Mouse (Mus musculus): Measurements from ENCODE around the gene Opalin. TPM values are rescaled to one million over a fixed set of nuclear protein-coding genes. Genes with fewer than 3 reads are reported as not detected.
A peak's percentile ranks its signal among the peaks of the same experiment; 100 is the strongest.

Opalin gene
- total and polyA plus RNA-seq, 2 experiments from 2014 or later: not detected

GRCm38 (mm10) chr19:41104922-41105321, 28.0 kb upstream of the Opalin start:
- H3K9me3 ChIP-seq (ENCODE audit: low read length): no peaks in the 10 kb centered on the region
- H3K27ac ChIP-seq (ENCODE audit: low read depth, low read length): no peak overlapping the region
- H3K9ac ChIP-seq (replicated peaks; ENCODE audit: low read length, poor library complexity, severe bottlenecking): no peak overlapping the region
- H3K4me1 ChIP-seq (ENCODE audit: insufficient read depth, low read length): peaks cover 4% of the 10 kb centered on the region; the same call in 1 of the 2 replicates
- 20% methylated on average over 8 of the region's 8 CpGs for WGBS
- no peak overlapping the region for H3K4me2 ChIP-seq (ENCODE audit: low read depth, low read length, poor library complexity, severe bottlenecking)
- DNase-seq (ENCODE audit: low spot score) (peak; percentile 86), ATAC-seq (ENCODE audit: low FRiP score) (no peak)
- peaks cover 11% of the 10 kb centered on the region for H3K27me3 ChIP-seq (ENCODE audit: insufficient read depth, low read length)
- H3K4me3 ChIP-seq (ENCODE audit: low read depth, low read length): no peak overlapping the region
- no peaks in the 10 kb centered on the region for H3K36me3 ChIP-seq (ENCODE audit: insufficient read depth, low read length)
- peak; percentile 93 for TF ChIP-seq CTCF (IDR thresholded peaks at IDR 0.05)

GRCm38 (mm10) chr19:41101390-41101789, 24.5 kb upstream of the Opalin start:
- TF ChIP-seq CTCF (IDR thresholded peaks at IDR 0.05): no peak
- no peak overlapping the region for H3K4me2 ChIP-seq (ENCODE audit: low read depth, low read length, poor library complexity, severe bottlenecking)
- ATAC-seq (ENCODE audit: low FRiP score) (peak; percentile 88), DNase-seq (ENCODE audit: low spot score) (peak; percentile 91)
- H3K36me3 ChIP-seq (ENCODE audit: insufficient read depth, low read length): no peaks in the 10 kb centered on the region
- 59% methylated on average over 8 of the region's 8 CpGs for WGBS
- H3K9me3 ChIP-seq (ENCODE audit: low read length): no peaks in the 10 kb centered on the region
- no peak overlapping the region for H3K9ac ChIP-seq (replicated peaks; ENCODE audit: low read length, poor library complexity, severe bottlenecking)
- H3K27ac ChIP-seq (ENCODE audit: low read depth, low read length): no peak overlapping the region
- no peaks in the 10 kb centered on the region for H3K4me1 ChIP-seq (ENCODE audit: insufficient read depth, low read length)
- H3K4me3 ChIP-seq (ENCODE audit: low read depth, low read length): no peak overlapping the region
- peaks cover 4% of the 10 kb centered on the region for H3K27me3 ChIP-seq (ENCODE audit: insufficient read depth, low read length)

GRCm38 (mm10) chr19:41100863-41101262, 23.9 kb upstream of the Opalin start:
- Histone ChIP-seq H3K9me3 (ENCODE audit: low read length) (no peaks in the 10 kb centered on the region), H3K27me3 (ENCODE audit: insufficient read depth, low read length) (no peaks in the 10 kb centered on the region; the same call in none of the 2 replicates), H3K9ac (replicated peaks; ENCODE audit: low read length, poor library complexity, severe bottlenecking) (no peak overlapping the region), H3K4me1 (ENCODE audit: insufficient read depth, low read length) (no peaks in the 10 kb centered on the region), H3K36me3 (ENCODE audit: insufficient read depth, low read length) (no peaks in the 10 kb centered on the region), H3K27ac (ENCODE audit: low read depth, low read length) (no peak overlapping the region), H3K4me3 (ENCODE audit: low read depth, low read length) (no peak overlapping the region), H3K4me2 (ENCODE audit: low read depth, low read length, poor library complexity, severe bottlenecking) (no peak overlapping the region)
- WGBS: 73% methylated on average over 7 of the region's 7 CpGs
- TF ChIP-seq CTCF (IDR thresholded peaks at IDR 0.05): no peak
- peak; percentile 29; the same call in 1 of the 2 replicates for ATAC-seq (ENCODE audit: low FRiP score)
- DNase-seq (ENCODE audit: low spot score): peak; percentile 74

GRCm38 (mm10) chr19:41097038-41097437, 20.1 kb upstream of the Opalin start:
- DNase-seq (ENCODE audit: low spot score) (no peak), ATAC-seq (ENCODE audit: low FRiP score) (no peak)
- H3K4me1 ChIP-seq (ENCODE audit: insufficient read depth, low read length): no peaks in the 10 kb centered on the region
- H3K27ac ChIP-seq (ENCODE audit: low read depth, low read length): no peak overlapping the region
- H3K36me3 ChIP-seq (ENCODE audit: insufficient read depth, low read length): no peaks in the 10 kb centered on the region
- H3K9ac ChIP-seq (replicated peaks; ENCODE audit: low read length, poor library complexity, severe bottlenecking): no peak overlapping the region
- 36% methylated on average over 4 of the region's 4 CpGs for WGBS
- H3K9me3 ChIP-seq (ENCODE audit: low read length): no peaks in the 10 kb centered on the region
- H3K4me3 ChIP-seq (ENCODE audit: low read depth, low read length): no peak overlapping the region
- TF ChIP-seq CTCF (IDR thresholded peaks at IDR 0.05): no peak
- H3K4me2 ChIP-seq (ENCODE audit: low read depth, low read length, poor library complexity, severe bottlenecking): no peak overlapping the region
- no peaks in the 10 kb centered on the region; the same call in 1 of the 2 replicates for H3K27me3 ChIP-seq (ENCODE audit: insufficient read depth, low read length)

GRCm38 (mm10) chr19:41091901-41092300, 15.0 kb upstream of the Opalin start:
- 91% methylated on average over 2 of the region's 2 CpGs for WGBS
- H3K9me3 ChIP-seq (ENCODE audit: low read length): no peaks in the 10 kb centered on the region
- ATAC-seq (ENCODE audit: low FRiP score) (no peak), DNase-seq (ENCODE audit: low spot score) (no peak)
- H3K36me3 ChIP-seq (ENCODE audit: insufficient read depth, low read length): no peaks in the 10 kb centered on the region
- H3K4me1 ChIP-seq (ENCODE audit: insufficient read depth, low read length): no peaks in the 10 kb centered on the region
- H3K4me3 ChIP-seq (ENCODE audit: low read depth, low read length): no peak overlapping the region
- H3K4me2 ChIP-seq (ENCODE audit: low read depth, low read length, poor library complexity, severe bottlenecking): no peak overlapping the region
- no peak overlapping the region for H3K9ac ChIP-seq (replicated peaks; ENCODE audit: low read length, poor library complexity, severe bottlenecking)
- H3K27me3 ChIP-seq (ENCODE audit: insufficient read depth, low read length): peaks cover 10% of the 10 kb centered on the region
- TF ChIP-seq CTCF (IDR thresholded peaks at IDR 0.05): no peak
- H3K27ac ChIP-seq (ENCODE audit: low read depth, low read length): no peak overlapping the region

GRCm38 (mm10) chr19:41089833-41090232, 12.9 kb upstream of the Opalin start:
- peak; percentile 71 for ATAC-seq (ENCODE audit: low FRiP score)
- H3K27me3 ChIP-seq (ENCODE audit: insufficient read depth, low read length): peaks cover 10% of the 10 kb centered on the region
- 9% methylated on average over 5 of the region's 5 CpGs for WGBS

More at GRCm38 (mm10) chr19:41089833-41090232, 12.9 kb upstream of the Opalin start:
- TF ChIP-seq CTCF (IDR thresholded peaks at IDR 0.05): peak; percentile 92
- Histone ChIP-seq H3K9me3 (ENCODE audit: low read length) (no peaks in the 10 kb centered on the region), H3K4me2 (ENCODE audit: low read depth, low read length, poor library complexity, severe bottlenecking) (no peak overlapping the region), H3K36me3 (ENCODE audit: insufficient read depth, low read length) (no peaks in the 10 kb centered on the region), H3K4me1 (ENCODE audit: insufficient read depth, low read length) (no peaks in the 10 kb centered on the region), H3K4me3 (ENCODE audit: low read depth, low read length) (no peak overlapping the region), H3K9ac (replicated peaks; ENCODE audit: low read length, poor library complexity, severe bottlenecking) (no peak overlapping the region), H3K27ac (ENCODE audit: low read depth, low read length) (no peak overlapping the region)
- DNase-seq (ENCODE audit: low spot score): peak; percentile 88

All from midbrain, postnatal 0 days (tissue).